Mouse (Mus musculus): ENCODE measurements around the gene Ppa1. TPM values are rescaled to one million over a fixed set of nuclear protein-coding genes. Genes with fewer than 3 reads are reported as not detected.

Ppa1 gene
- polyA plus RNA-seq, 1 experiment from 2014 or later, result 112 TPM

DNA sequence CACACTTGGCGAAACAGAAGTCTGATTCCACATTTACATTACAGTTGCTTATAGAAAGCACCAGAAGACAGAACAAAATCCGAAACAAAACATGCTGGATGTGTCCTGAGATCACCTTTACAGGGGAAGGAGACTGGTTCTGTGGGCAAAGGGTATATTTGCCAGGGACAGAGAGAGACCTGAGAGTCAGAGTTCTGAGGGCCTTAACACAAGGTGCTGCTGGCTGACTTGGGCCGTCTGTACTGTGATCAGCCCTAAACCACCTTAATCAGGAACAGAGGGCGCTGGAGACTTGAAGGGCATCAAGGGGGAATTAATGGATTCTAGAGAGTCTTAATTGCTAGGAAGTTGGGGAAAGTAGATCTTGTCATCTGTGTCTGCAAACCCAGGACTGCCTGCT lies 45.2 kb downstream of the Ppa1 start:
- ATAC-seq (no peak), DNase-seq (ENCODE audit: low read depth, low spot score) (no peak)
- TF ChIP-seq CTCF (IDR thresholded peaks at IDR 0.05), result no peak
- POLR2A ChIA-PET, result no interaction called here
- no peaks in the 10 kb centered on the region for H3K27me3 ChIP-seq
- CTCF ChIA-PET, result no interaction called here
- in situ Hi-C loops (cut with MboI; ENCODE audit: low pct_unique_long_range_greater_than_20kb), result no loop called here

- in situ Hi-C loops (cut with MboI; ENCODE audit: low pct_unique_long_range_greater_than_20kb), result no loop called here
- DNase-seq (ENCODE audit: low read depth, low spot score), result peak; percentile 71
Observed at GRCm38 (mm10) chr10:61694870-61695670, 46.7 kb downstream of the Ppa1 start, which contains the start of gene Tysnd1. Gene Tysnd1, plus strand, starts transcription at chr10:61695514.

GRCm38 (mm10) chr10:61695703-61696559 lies 47.6 kb downstream of the Ppa1 start:
- ChIA-PET CTCF (no interaction called here), POLR2A (interaction anchor here (0.6 kb wide), 1 partner anchor 18 kb away, joined by 6 read pairs; no protein-coding TSS in a partner anchor)
- no peak for ATAC-seq
- H3K27me3 ChIP-seq, result no peaks in the 10 kb centered on the region
- no peak for TF ChIP-seq CTCF (IDR thresholded peaks at IDR 0.05)
- in situ Hi-C loops (cut with MboI; ENCODE audit: low pct_unique_long_range_greater_than_20kb), result no loop called here
- no peak for DNase-seq (ENCODE audit: low read depth, low spot score)

More at GRCm38 (mm10) chr10:61694870-61695670, 46.7 kb downstream of the Ppa1 start, which contains the start of gene Tysnd1:
- ChIA-PET POLR2A (interaction anchor here (0.6 kb wide), 3 partner anchors 18 to 76 kb away, joined by 3 to 6 read pairs (median 3); partner anchors contain the start of gene Aifm2), CTCF (interaction anchor here (0.8 kb wide), 1 partner anchor 21 kb away, joined by 3 read pairs; no protein-coding TSS in a partner anchor)
- H3K27me3 ChIP-seq, result no peaks in the 10 kb centered on the region
- peak; percentile 85 for ATAC-seq
- no peak for TF ChIP-seq CTCF (IDR thresholded peaks at IDR 0.05)

GRCm38 (mm10) chr10:61696560-61696823 lies 48.1 kb downstream of the Ppa1 start:
- in situ Hi-C loops (cut with MboI; ENCODE audit: low pct_unique_long_range_greater_than_20kb), result no loop called here
- CTCF ChIA-PET, result no interaction called here
- ATAC-seq (no peak), DNase-seq (ENCODE audit: low read depth, low spot score) (no peak)
- TF ChIP-seq CTCF (IDR thresholded peaks at IDR 0.05), result no peak
- H3K27me3 ChIP-seq, result no peaks in the 10 kb centered on the region
- POLR2A ChIA-PET, result no interaction called here

- no peak for DNase-seq (ENCODE audit: low read depth, low spot score)
- CTCF ChIA-PET, result interaction anchor here (0.7 kb wide), 1 partner anchor 37 kb away, joined by 3 read pairs; no protein-coding TSS in a partner anchor
- no peak for ATAC-seq
Observed at GRCm38 (mm10) chr10:61697028-61697427, 48.7 kb downstream of the Ppa1 start.

DNA sequence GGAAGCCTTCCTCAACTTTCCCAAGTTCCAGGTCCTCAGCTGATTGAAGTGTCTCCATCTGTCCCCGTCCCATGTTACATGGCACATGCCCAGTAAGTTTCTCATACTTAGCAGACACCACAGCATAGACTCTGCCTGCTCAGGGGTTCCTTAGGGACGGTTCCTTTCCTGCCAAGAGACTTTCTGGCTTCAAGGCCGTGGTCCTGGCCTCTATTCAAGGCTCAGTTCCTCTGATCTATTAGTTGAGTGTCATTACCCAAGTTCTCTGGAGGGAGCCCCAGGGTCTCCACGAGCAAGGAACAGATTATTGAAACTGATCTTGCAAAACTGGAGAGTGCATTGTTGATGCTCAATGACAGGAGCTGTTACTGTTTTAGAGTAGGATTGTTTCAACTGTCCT lies 56.3 kb downstream of the Ppa1 start:
- ATAC-seq (no peak), DNase-seq (ENCODE audit: low read depth, low spot score) (no peak)
- ChIA-PET CTCF (no interaction called here), POLR2A (no interaction called here)
- no peak for TF ChIP-seq CTCF (IDR thresholded peaks at IDR 0.05)
- no peaks in the 10 kb centered on the region for H3K27me3 ChIP-seq
- in situ Hi-C loops (cut with MboI; ENCODE audit: low pct_unique_long_range_greater_than_20kb), result no loop called here

More at GRCm38 (mm10) chr10:61697028-61697427, 48.7 kb downstream of the Ppa1 start:
- no peak for TF ChIP-seq CTCF (IDR thresholded peaks at IDR 0.05)
- in situ Hi-C loops (cut with MboI; ENCODE audit: low pct_unique_long_range_greater_than_20kb), result no loop called here
- H3K27me3 ChIP-seq, result no peaks in the 10 kb centered on the region
- POLR2A ChIA-PET, result no interaction called here

DNA sequence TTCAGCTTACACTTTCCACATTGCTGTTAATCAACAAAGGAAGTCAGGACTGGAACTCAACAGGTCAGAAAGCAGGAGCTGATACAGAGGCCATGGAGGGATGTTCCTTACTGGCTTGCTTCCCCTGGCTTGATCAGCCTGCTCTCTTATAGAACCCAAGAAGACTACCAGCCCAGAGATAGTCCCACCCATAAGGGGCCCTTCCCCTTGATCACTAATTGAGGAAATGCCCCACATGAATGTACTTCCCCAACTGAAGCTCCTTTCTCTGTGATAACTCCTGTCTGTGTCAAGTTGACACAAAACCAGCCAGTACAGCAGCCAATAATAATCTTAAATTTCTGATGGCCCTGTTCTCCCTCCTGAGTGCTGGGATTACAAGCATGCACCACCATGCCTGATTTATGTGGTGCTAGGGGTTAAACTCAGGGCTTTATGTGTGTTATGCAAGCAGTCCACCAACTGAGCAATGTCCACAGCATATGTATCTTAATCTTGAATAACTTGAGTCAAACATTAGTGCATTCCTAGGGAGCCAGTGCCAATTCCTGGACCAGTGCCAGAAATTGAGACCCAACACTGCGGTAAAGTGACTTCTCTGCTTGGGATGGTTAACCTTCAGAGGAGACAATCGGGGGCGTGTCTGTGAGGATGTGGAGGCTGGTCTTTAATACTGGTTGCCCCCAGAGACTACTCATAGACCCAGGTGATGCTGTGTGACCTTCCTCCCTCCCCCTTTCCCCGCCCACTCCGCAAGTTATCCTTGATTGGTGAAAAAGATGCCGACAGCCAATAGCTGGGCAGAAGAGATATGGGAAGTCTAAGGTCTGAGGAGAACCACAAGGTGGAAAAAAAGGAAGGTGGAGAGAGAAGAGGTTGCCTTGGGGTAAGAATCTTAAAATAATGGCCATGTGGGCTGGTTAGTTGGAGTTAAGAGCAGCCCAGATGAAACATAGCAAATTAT lies 58.3 kb downstream of the Ppa1 start:
- H3K27me3 ChIP-seq, result no peaks in the 10 kb centered on the region
- ATAC-seq, result no peak
- no peak for DNase-seq (ENCODE audit: low read depth, low spot score)
- CTCF ChIA-PET, result interaction anchor here (1.5 kb wide), 1 partner anchor 27 kb away, joined by 4 read pairs; the partner anchor contains the start of gene Sar1a
- no peak for TF ChIP-seq CTCF (IDR thresholded peaks at IDR 0.05)
- in situ Hi-C loops (cut with MboI; ENCODE audit: low pct_unique_long_range_greater_than_20kb), result no loop called here
- POLR2A ChIA-PET, result no interaction called here

DNA sequence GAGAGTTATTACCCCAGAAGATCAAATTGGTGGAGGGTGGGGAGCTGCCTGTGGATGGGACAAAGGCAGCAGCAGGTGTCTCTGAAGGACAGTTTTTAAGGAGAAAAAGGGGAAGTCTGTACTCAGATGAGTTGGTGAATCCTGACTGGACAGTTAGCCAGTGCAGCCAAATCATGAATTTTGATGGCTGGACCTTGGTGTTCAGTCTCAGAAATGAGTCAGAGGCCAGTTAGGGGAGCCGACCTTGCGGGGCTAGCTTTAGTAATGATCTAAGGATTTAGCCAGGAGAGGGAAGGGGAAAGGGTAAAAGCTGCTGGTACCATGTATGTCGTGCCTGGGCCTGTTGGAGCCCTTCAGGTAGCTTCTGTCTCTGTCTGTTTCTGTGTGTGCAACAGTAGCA lies 65.2 kb downstream of the Ppa1 start:
- no peak for TF ChIP-seq CTCF (IDR thresholded peaks at IDR 0.05)
- ChIA-PET POLR2A (interaction anchor here (0.7 kb wide), 1 partner anchor 18 kb away, joined by 6 read pairs; no protein-coding TSS in a partner anchor), CTCF (no interaction called here)
- in situ Hi-C loops (cut with MboI; ENCODE audit: low pct_unique_long_range_greater_than_20kb), result no loop called here
- no peaks in the 10 kb centered on the region for H3K27me3 ChIP-seq
- DNase-seq (ENCODE audit: low read depth, low spot score), result no peak
- ATAC-seq, result no peak

DNA sequence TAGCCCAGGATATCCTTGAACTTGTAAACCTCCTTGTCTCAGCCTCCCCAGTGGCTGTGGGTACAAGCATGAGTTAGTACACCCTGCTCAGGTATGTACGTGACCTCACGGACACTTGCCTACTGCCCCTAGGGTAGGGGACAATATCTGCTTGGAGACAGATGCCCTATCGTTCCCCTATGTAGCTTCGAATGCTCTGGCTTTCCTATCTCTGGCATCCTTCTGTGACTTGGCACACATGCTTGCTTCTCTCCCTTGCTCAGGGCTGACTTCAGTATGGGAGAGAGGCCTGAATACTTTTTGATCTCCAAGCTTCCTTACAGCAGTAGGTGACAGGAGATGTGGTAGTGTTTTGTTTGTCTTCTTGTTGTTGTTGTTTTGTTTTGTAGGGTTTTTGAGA lies 65.8 kb downstream of the Ppa1 start:
- no peaks in the 10 kb centered on the region for H3K27me3 ChIP-seq
- in situ Hi-C loops (cut with MboI; ENCODE audit: low pct_unique_long_range_greater_than_20kb), result no loop called here
- CTCF ChIA-PET, result no interaction called here
- DNase-seq (ENCODE audit: low read depth, low spot score) (no peak), ATAC-seq (no peak)
- POLR2A ChIA-PET, result interaction anchor here (1.3 kb wide), 1 partner anchor 15 kb away, joined by 3 read pairs; no protein-coding TSS in a partner anchor
- no peak for TF ChIP-seq CTCF (IDR thresholded peaks at IDR 0.05)
